Mouse (Mus musculus): ENCODE data around the gene Yy2. TPM values are rescaled to one million over a fixed set of nuclear protein-coding genes. Genes with fewer than 3 reads are reported as not detected.

Gene Yy2
- polyA plus RNA-seq, 1 experiment, result 0.03 TPM

GRCm38 (mm10) chrX:157586397-157586796 lies 17.6 kb upstream of the Yy2 start:
- TF ChIP-seq TAL1 (IDR thresholded peaks at IDR 0.05; ENCODE audit: low read length), result no peak
- no peak for TF ChIP-seq GATA1 (IDR thresholded peaks at IDR 0.05; ENCODE audit: low read length)
- Histone ChIP-seq H3K36me3 (ENCODE audit: control insufficient read depth) (no peaks in the 10 kb centered on the region; the same call in 1 of the 2 replicates), H3K4me1 (ENCODE audit: control insufficient read depth) (no peaks in the 10 kb centered on the region), H3K27me3 (ENCODE audit: control insufficient read depth) (no peaks in the 10 kb centered on the region), H3K4me3 (replicated peaks) (no peak overlapping the region), H3K9me3 (ENCODE audit: control insufficient read depth, low read length) (no peaks in the 10 kb centered on the region)

GRCm38 (mm10) chrX:157579108-157579614 lies 10.4 kb upstream of the Yy2 start:
- no peak overlapping the region for H3K4me3 ChIP-seq (replicated peaks)
- H3K27me3 ChIP-seq (ENCODE audit: control insufficient read depth), result no peaks in the 10 kb centered on the region
- no peaks in the 10 kb centered on the region for H3K9me3 ChIP-seq (ENCODE audit: control insufficient read depth, low read length)
- H3K36me3 ChIP-seq (ENCODE audit: control insufficient read depth), result no peaks in the 10 kb centered on the region
- H3K4me1 ChIP-seq (ENCODE audit: control insufficient read depth), result no peaks in the 10 kb centered on the region
- TF ChIP-seq TAL1 (IDR thresholded peaks at IDR 0.05; ENCODE audit: low read length) (no peak), GATA1 (IDR thresholded peaks at IDR 0.05; ENCODE audit: low read length) (no peak)

- Histone ChIP-seq H3K4me3 (replicated peaks) (no peak overlapping the region), H3K27me3 (ENCODE audit: control insufficient read depth) (no peaks in the 10 kb centered on the region), H3K9me3 (ENCODE audit: control insufficient read depth, low read length) (no peaks in the 10 kb centered on the region), H3K36me3 (ENCODE audit: control insufficient read depth) (no peaks in the 10 kb centered on the region), H3K4me1 (ENCODE audit: control insufficient read depth) (no peaks in the 10 kb centered on the region)
- TF ChIP-seq TAL1 (IDR thresholded peaks at IDR 0.05; ENCODE audit: low read length) (no peak), GATA1 (IDR thresholded peaks at IDR 0.05; ENCODE audit: low read length) (no peak)
These were observed 5.9 kb upstream of the Yy2 start for GRCm38 (mm10) chrX:157574683-157575082.

GRCm38 (mm10) chrX:157563794-157564193 lies 5.0 kb downstream of the Yy2 start:
- no peaks in the 10 kb centered on the region for H3K27me3 ChIP-seq (ENCODE audit: control insufficient read depth)
- H3K4me3 ChIP-seq (replicated peaks), result no peak overlapping the region
- H3K9me3 ChIP-seq (ENCODE audit: control insufficient read depth, low read length), result no peaks in the 10 kb centered on the region
- H3K36me3 ChIP-seq (ENCODE audit: control insufficient read depth), result peaks cover 2% of the 10 kb centered on the region; the same call in 1 of the 2 replicates
- TF ChIP-seq GATA1 (IDR thresholded peaks at IDR 0.05; ENCODE audit: low read length) (no peak), TAL1 (IDR thresholded peaks at IDR 0.05; ENCODE audit: low read length) (no peak)
- H3K4me1 ChIP-seq (ENCODE audit: control insufficient read depth), result no peaks in the 10 kb centered on the region

DNA sequence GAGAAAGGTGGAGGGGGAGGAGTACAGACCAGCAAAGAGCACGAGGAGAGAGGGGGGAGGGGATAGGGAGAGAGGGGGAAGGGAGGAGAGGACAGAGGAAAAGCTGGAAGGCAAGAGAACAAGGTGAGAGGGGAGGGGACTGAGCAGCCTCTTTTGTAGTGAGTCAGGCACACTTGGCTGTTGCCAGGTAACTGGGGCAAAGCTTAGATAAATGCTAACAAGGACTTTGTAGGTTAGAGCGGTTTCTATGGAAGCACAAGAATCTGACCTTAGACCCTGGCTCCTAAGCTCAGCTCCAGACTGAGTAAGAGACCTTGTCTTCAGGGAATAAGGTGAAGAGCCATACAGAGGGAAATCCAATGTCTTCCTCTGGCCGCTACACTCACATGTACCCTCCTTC lies 21.7 kb downstream of the Yy2 start:
- Histone ChIP-seq H3K4me3 (replicated peaks) (no peak overlapping the region), H3K36me3 (ENCODE audit: control insufficient read depth) (no peaks in the 10 kb centered on the region; the same call in 1 of the 2 replicates), H3K27me3 (ENCODE audit: control insufficient read depth) (no peaks in the 10 kb centered on the region), H3K9me3 (ENCODE audit: control insufficient read depth, low read length) (no peaks in the 10 kb centered on the region), H3K4me1 (ENCODE audit: control insufficient read depth) (no peaks in the 10 kb centered on the region)
- TF ChIP-seq TAL1 (IDR thresholded peaks at IDR 0.05; ENCODE audit: low read length) (no peak), GATA1 (IDR thresholded peaks at IDR 0.05; ENCODE audit: low read length) (no peak)

Other genes with a start within 250 kb of the Yy2 start
- not detected in 2 replicates for gene Phex, start 153.7 kb downstream of the Yy2 start, polyA plus RNA-seq (2012)
- gene Sms, start 76.7 kb downstream of the Yy2 start, polyA plus RNA-seq (2012), result 0.35 and 0.54 TPM in 2 replicates
- gene Mbtps2, start 29.7 kb upstream of the Yy2 start, polyA plus RNA-seq (2012), result not detected in 2 replicates
- not detected in 2 replicates for gene Smpx, start 129.9 kb upstream of the Yy2 start, polyA plus RNA-seq (2012)
- not detected in 2 replicates for gene Klhl34, start 249.4 kb upstream of the Yy2 start, polyA plus RNA-seq (2012)